Mouse (Mus musculus) layer of hippocampus, adult 11-12 months (tissue): ENCODE results near the gene Slc39a10.

Source experiments
- DNase-seq: peaks from one replicate; pipeline ENCODE4 v3.0.0; 2022; ENCODE audit warnings: low spot score

The Slc39a10 gene

DNA sequence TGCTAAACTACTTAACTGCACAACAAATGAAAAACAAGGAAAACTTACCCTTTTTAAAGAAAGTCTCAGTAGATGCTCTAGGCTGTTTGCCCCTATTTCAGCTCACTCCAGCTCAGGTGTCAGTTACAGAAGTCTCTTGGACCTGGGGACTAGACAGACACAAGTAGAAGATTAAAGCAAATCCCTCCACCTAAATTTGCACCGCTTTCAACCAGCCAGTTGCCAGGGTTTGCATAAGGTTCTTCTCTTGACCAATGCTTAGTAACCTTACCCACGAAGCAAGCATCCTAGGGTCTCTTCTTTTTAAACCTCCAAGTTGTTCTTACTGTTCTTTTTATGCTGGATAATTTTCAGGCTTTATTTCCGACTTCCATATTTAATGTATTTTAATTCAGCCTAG, at the start of gene Slc39a10:
Gene Slc39a10, minus strand, starts transcription at position 101 of the 400 bp plus-strand sequence.
- DNase-seq, result no peak

DNA sequence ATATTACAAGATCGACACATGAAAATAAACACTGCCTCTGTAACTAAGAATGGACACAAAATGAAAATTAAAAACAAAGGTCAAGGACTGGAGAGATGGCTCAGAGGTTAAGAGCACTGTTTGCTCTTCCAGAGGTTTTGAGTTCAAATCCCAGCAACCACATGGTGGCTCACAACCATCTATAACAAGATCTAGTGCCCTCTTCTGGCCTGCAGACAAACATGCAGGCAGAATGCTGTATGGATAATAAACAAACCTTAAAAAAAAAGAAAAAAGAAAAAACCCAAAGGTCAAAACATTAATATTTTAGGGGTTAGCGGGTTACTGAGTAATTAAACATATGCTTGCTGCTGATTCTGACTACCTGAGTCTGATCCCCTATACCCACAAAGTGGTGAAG, 46.6 kb upstream of the Slc39a10 start:
- no peak for DNase-seq

DNA sequence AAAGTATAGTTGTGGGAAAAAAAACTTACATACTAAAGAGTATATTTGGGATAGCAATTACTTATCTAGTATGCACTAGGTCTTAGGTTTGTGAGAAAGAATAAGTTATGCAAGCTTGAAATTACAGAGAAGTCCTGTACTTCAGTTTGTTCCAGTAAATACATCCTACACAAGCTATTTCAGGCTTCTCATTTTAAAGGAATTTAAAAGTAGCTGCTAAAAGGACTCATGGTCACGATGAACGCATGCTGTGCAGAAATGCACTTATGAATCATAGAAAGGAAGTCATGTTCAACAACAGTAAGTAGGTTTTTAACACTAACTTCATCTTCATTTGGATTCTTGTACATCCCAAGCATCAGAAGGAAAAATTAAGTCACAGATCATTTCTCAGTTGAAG, 45.0 kb upstream of the Slc39a10 start:
- no peak for DNase-seq

DNA sequence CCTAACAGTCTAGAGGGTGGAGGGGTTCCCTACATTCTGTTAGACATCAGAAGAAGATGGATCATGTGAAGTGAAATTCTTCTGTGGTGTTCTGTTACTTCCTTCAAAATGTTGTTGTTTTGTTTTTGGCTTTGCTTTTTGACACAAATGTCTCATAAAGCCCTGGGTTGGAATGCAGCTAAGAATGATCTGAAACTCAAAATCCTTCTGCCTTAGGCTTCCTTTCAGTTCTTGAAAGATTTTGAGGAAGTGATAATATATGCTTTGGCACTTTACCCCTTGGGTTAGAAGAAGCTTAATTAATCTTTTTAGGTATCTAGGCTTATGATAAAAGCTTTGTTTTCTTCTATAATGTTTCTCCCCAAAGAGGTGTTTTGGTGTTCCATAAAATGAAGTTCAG, 34.5 kb upstream of the Slc39a10 start:
- no peak for DNase-seq

DNA sequence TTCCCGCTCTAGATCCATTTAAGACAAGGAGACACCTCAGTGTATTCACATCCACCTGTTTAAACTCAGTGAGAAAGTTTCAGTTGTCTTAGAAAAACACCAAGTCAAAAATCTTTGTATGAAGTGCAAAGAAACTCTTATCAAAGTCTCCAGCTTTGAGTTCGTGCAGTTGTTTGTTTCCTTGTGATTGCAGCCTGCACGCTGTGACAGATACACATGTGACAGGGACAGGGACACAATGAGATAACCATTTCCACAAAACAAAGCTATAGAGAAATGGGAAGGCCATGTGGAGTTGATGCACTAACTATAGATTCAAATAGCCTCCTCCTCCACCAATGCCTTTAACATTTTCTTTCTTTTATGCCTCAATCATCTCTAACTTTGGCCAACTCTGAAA, 33.6 kb upstream of the Slc39a10 start:
- no peak for DNase-seq

DNA sequence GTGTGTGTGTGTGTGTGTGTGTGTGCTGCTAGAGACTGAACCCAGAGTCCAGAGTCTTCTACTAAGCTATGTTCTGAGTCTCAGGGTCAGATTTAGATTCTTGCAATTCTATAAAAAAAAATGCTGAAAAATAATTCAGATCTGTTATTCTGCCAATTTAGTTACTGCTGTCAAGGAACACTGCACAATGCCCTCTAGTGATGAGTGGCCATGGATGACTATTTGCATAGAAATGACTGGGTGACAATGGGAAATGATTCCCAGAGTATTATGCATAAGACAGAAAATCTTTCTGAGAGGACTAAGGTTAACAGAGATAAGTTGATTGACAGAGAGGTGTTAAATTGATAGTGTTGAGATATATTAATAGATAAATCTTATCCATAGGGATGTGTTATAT, 32.3 kb upstream of the Slc39a10 start:
- DNase-seq, result no peak

DNA sequence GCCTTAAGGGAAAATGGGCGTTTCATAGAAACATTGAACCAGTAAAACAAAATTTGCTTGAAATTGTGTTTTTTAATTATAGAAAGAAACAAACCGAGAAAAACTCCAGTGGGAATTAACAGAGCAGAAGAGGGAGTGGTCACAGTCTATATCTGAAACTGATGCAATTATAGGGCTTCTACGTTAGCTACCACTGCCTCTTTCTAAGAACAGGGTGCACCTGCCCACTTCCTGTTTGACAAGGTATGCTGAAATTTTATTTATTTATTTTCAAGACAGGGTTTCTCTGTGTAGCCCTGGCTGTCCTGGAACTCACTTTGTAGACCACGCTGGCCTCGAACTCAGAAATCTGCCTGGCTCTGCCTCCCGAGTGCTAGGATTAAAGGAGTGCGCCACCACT, 30.3 kb upstream of the Slc39a10 start:
- DNase-seq, result no peak

DNA sequence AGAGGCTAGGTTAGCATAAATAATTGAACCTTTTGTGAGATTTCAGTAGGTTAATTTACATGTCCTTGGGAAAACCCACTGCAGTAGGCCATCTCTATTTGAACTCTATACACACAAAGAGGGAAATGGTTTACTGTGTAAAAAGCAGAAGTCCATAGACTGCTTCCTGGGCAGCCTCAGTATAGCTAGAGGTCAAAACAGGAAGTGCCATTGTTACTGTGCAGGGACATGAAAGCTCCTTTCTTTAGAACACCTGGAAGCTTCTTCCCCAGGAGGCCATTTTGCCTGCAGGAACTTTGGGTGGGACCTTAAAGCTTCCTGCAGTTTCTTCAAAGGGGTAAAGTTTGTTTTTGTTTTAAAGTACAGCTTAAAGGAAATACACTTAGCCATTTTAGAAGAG, 29.0 kb upstream of the Slc39a10 start:
- DNase-seq, result no peak

DNA sequence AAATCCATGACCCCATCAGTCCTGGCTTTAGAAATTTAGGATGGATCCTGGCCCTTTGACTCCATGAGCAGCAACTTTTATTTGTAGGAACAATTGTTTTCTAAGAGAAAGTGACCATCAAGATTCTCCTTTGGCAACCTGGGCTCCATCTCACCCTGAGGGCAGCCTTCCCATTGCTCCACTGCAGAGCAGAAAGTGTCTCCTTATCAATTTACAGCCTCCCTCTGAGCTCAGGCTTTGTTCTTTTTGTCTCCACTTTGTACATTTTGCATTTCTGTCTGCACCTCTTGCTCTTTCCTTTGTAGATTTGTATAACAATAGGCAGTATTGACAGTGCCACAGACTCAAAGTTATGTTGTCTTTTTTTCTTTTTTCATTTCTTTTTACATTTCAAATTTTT, 23.6 kb upstream of the Slc39a10 start:
- DNase-seq, result no peak

DNA sequence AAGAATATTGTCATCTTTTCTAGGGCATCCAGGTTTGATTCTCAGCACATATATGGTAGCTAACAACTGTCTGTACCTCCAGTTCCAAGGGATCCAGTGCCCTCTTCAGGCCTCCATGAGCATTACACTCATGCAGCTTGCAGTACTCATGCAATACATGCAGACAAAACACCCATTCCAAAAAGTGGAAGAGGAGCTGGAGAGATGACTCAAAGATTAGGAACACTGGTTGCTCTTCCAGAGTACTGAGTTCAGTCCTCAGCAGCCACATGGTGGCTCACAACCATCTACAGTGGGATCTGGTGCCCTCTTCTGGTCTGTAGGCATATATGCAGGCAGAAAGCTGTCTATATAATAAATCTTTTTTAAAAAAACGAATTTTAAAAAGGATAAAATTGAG, 21.7 kb upstream of the Slc39a10 start:
- no peak for DNase-seq

DNA sequence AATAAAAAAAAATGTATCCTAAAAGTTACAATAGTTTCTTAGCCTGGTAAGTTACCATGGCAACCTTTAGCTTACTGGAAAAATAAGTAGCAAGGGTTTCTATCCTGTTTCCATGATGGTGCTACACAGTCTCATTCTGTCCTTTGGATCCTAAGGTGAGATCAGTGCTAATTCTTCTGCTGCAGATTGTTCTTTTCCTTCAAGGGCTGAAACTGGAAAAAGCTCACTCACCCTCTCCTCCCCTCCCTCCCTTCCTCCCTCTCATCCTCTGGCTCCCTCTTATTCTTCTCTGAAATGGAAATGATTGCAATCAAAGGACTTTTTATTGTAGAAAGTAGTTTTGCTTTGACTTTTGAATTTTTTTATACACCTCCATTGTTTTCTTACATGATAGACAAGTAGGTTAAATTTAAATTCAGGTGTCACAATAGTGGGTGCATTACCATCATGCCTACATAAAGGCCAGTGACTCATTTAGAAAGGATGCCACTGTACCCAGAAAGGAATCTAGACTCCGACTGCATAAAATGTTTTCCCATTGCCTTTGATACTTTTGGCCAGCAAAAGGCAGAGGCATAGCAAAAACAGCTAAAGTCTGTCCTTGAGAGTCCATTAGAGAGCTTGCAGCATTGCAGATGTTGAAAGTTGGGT, 20.0 kb upstream of the Slc39a10 start:
- DNase-seq, result no peak

DNA sequence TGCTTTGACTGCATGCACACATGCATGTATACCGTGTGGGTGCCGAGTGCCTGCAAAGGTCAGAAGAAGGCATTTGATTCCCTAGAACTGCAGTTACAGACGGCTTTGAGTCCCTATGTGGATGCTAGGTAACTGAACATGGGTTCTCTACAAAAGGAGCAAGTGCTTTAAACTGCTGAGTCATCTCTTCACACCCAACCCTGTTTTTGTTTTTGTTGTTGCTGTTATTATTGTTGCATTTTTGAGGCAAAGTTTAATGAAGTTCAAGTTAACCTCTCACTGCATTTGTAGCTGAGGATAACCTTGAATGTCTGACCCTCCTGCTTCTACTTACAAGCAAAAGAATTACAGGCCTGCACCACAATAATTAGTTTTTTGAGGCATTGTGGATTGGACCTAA, 17.5 kb upstream of the Slc39a10 start:
- DNase-seq, result no peak

DNA sequence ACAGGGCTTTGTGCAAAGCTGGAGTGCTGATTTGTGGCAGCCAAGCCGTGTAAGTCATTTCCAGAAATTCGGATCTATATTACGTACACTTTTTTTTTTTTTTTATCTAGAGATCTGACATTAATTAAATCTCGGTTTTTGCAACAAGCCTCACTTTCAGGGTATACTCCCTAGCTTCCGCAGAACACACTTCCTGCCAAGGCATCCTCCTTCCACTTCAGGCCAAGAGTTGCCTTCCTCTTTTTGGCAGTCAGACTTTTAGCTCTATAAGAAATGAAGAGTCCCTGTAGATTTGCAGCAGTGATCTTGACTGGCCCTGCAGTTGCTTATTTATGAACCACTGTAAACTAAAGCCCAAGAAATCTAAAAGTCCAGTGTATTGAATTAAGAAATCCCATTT, 13.1 kb upstream of the Slc39a10 start:
- no peak for DNase-seq

DNA sequence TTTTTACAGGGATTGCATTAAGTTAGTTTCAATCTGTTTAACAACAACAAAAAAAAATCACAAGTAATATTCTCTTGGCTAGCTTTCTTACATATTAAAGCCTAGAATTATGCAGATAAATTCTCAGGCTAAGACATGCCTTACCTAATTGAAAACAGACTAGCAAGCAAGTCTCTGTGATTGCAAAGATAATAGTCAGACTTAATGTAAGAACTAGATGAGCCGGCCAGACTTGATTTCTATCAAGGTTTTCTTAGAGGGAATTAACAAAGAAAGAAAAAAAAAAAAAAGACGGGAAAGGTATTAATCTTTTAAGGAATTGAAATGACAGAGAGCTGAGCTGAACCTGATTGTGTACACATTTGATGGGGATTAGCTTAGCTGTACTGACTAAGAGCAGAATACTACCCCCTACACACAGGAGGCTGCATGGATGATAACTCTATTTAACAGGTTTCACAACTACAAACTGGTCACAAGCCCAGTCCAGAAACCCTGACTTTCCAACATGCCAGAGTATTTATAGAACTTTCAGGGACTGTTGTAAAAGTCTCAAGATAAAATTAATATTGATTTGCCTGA, 9.5 kb upstream of the Slc39a10 start:
- no peak for DNase-seq

DNA sequence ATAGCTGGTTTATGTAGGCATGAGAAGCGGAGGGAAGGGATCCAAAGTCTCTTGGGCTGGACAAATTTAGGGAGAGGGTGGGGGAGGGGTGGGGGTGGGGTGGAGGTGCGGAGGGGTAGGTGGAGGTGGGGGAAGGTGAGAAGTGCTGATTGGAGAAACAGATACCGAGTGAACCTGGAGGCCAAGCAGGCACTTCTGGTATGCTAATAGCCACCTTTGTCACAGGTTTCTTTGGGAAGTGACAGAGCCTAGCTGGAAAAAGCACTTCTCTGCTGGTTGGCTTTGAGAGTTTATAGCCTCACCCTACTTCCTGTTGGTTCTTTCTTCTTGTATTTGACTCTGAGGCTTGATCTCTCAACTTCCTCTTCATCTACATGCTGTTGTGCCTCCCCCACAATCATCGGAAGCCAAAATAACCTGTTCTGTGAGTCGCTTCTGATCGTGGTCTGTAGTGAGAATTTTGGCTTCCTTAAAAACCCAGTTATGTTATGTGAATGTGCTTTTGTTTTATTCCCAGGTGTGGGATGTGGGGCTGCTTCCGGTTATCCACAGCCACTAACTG, 1.7 kb upstream of the Slc39a10 start:
- no peak for DNase-seq

DNA sequence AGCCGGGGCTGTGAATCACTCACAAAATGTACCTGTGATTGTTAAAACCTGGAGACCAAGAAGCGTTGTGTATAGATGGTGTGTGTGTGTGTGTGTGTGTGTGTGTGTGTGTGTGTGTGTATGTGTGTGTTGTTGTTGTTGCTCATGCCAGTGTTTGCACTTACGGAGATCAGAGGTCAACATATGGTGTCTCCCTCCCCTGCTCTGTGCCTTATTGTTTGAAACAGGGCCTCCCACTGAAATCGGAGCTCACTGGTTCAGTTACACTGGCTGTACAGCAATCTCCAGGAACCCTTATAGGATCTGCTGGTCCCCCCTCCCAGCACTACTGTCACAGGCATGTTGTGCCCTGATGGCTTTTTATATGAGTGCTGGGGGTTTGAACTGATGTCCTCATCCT, 3.9 kb downstream of the Slc39a10 start:
- no peak for DNase-seq

DNA sequence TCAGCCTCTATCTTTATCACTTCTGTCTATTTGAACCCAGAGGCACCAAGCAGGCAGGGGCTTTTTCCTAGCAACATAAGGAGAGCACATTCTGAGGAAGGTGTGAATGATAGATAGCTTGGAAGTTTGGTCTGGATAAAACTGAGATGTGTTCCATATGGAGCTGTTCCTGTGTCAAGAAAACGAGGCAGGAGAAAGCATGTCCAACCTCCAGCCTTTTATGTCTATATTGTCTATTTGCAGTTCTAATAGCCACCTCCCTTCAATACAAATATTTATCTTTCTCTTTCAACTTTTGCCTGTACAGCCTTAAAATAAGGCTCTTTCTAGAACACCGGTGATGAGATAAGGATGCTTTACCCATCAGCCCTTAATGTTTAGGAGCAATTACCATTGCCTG, 4.3 kb downstream of the Slc39a10 start:
- DNase-seq, result no peak

DNA sequence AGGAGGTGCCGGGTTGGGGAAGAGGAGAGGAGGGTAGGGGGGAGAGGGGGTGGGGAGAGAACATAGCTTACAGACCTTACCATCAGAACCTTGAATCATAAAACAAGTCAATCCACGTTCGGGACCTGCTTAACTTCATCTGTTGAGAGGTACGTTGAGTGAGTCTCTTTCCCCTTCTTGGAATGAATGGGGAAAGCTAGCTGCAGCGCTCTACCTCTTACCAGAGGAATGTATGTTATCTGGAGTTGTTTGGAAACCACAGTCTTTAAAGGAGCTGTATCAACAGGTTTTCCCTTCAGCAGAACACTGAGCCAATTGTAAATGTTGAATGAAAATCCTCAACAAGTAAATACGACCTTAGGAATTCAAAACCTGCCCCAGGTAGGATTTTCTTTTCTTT, 4.7 kb downstream of the Slc39a10 start:
- DNase-seq, result no peak

DNA sequence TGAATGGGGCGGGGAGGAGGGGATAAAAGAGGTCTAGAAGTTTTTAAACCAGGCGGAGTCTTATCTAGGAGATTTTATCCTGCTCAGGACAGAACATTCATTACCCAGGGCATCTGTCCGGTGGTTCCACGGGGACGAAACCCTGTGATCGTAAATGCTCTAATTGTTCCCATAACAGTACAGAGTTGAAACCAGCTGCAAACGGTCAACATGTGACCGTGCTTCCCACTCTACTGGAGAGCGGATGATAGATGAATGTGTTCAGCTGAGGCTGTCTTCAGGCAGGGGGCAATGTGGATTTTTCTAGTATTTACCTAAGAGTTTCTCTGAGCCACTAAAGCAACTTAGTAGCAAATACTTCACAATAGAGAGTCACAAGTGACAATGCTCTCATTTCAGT, 6.6 kb downstream of the Slc39a10 start:
- no peak for DNase-seq

DNA sequence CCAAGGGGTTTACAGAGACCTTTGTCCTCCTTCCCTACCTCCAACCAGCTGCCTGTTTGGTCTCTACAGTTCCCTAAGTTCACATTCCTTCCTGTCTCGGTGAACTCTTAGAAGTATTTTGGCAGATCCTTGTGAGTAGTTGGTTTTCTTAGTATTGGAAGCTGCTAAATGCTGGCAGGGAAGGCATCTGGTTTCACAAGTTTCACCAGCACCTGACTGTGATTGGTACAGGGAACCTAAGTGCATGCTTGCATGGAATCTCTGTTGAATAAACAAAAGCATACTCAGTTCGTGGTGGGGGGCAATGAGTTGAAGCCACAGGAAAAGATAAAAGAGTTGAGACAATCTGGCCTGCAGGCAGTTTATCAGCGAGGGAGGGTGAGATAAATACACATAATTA, 7.4 kb downstream of the Slc39a10 start:
- no peak for DNase-seq

DNA sequence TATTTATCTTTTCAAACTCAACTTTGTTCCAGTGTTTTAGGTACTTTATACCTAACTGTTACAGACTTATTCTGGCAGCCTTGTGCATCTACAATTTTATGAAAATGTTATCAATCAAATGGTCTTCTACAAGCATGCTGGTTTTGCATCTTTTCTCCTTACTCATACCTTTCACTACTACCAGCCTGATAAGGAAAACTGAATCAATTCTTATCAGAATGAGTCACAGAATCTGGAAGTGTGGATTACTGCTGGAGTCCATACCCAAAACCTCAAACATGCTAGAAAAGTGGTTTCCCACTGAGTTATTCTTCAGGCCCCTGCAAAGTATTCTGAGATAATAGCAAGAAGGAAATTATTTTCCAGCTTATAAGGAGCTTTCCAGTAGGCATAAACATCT, 12.7 kb downstream of the Slc39a10 start:
- DNase-seq, result no peak

DNA sequence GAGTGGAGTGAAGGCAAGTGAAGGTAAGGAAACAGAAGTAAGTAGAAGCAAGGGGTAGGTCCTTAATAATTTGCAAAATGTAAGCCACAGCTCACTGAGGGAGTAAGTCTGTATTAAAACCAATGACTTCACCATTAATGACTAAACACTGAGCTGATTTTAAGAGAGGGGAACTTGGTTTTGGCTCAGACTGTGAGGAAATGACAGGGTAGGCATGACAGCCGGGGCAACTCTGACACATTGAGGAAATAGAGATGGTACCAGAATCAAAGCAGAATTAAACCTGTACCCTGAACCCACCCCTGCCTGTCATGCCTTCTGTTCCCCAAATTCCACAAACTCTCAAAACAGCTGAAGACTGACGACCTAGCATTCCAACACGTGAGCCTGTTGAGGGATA, 18.9 kb downstream of the Slc39a10 start:
- no peak for DNase-seq

DNA sequence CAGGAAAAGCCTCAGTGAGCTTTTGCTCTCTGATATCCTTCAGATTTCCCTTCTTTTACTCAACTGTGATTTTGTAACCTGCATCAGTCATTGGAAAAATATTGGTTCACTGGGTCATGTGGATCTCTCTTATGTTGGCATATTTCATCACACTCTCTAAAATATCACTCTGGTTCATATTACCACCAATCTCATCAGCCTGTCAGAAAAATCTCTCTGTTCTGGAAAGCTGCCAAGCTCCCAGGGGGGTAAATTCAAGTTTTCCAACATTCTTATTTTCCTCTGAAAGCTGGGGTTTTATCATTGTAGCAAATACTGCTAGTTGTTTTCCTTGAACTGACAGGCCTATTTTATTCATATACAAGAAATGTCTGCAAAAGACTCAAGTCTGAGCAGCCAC, 22.9 kb downstream of the Slc39a10 start:
- DNase-seq, result no peak
